Mouse (Mus musculus): ENCODE data around the gene Hist1h2br. TPM values are rescaled to one million over a fixed set of nuclear protein-coding genes. Genes with fewer than 3 reads are reported as not detected.
"Not testable (repeated sequence)": the region's sequence is repeated elsewhere in the genome, so short reads cannot be mapped to it uniquely, and the experiment has no call there.

Hist1h2br gene
- 14.9 and 15.6 TPM in 2 replicates for polyA plus RNA-seq (2015; fragmentation: Nextera tagmentation; extraction: Ambion mirVana)

DNA sequence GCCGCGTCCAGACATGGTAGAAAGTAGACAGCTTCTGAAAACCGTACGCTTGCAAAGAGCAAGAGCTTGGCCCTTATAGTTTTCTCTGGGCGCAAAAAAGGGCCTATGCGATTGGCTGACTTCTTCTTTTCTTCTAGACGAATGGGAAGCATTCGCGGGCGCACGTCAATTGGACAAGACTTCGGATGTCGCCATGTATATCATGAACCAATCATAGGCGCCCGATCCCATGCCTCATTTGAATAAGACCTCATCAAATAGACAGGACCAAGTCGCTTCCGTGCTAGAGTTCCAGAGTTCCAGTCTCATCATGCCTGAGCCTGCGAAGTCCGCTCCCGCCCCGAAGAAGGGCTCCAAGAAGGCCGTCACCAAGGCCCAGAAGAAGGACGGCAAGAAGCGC is at the start of gene Hist1h2br, which contains the start of gene Hist1h2ap:
Gene Hist1h2br, plus strand, starts transcription at position 283 of the 400 bp plus-strand sequence.
Gene Hist1h2ap, minus strand, starts transcription at position 47 of the 400 bp plus-strand sequence.
- peak; percentile 86 for ATAC-seq
- H3K36me3 ChIP-seq (replicated peaks; ENCODE audit: insufficient read depth, low read length); DNase-seq; H3K9me3 ChIP-seq (ENCODE audit: low read length); H3K27ac ChIP-seq (ENCODE audit: low read depth); H3K4me1 ChIP-seq (ENCODE audit: insufficient read depth); H3K9ac ChIP-seq (replicated peaks); H3K4me2 ChIP-seq (ENCODE audit: low read depth, low read length); H3K27me3 ChIP-seq (ENCODE audit: insufficient read depth, low read length); H3K4me3 ChIP-seq (ENCODE audit: low read depth, low read length): not testable (repeated sequence)
- WGBS (ENCODE audit: insufficient replicate concordance) = no CpG with 5 or more reads among the region's 24 CpGs

DNA sequence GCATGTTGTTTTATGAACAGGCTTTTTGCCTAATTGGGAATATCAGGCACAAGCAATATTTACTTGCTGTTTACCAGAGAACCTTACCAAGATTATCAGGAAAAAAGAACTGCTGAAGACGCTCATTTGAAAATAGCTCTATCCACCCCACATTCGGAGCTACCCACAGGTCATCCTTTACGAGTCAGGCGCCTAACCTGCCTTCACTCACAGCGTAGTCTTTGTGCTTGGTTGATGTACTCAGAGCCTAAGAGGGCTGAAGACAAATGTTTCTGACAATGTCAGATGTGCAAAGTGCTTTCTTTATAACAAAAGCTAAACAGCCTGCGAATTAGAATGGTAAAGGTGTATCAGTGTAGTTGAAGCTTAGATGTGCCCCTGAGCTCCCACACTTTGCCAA is 49.2 kb upstream of the Hist1h2br start:
- Histone ChIP-seq H3K4me3 (ENCODE audit: low read depth, low read length) (no peak overlapping the region), H3K9me3 (ENCODE audit: low read length) (no peaks in the 10 kb centered on the region), H3K27ac (ENCODE audit: low read depth) (peak overlapping the region; percentile 95), H3K9ac (replicated peaks) (peak overlapping the region; percentile 74), H3K27me3 (ENCODE audit: insufficient read depth, low read length) (no peaks in the 10 kb centered on the region), H3K36me3 (replicated peaks; ENCODE audit: insufficient read depth, low read length) (no peaks in the 10 kb centered on the region), H3K4me2 (ENCODE audit: low read depth, low read length) (peak overlapping the region; percentile 71), H3K4me1 (ENCODE audit: insufficient read depth) (peaks cover 19% of the 10 kb centered on the region)
- DNase-seq (no peak), ATAC-seq (no peak)
- no peak for TF ChIP-seq CTCF (IDR thresholded peaks at IDR 0.05; ENCODE audit: low read depth)
- no peak for TF ChIP-seq EP300 (IDR thresholded peaks at IDR 0.05; ENCODE audit: low read depth)
- WGBS (ENCODE audit: insufficient replicate concordance) = 57% methylated on average over 6 of the region's 6 CpGs

DNA sequence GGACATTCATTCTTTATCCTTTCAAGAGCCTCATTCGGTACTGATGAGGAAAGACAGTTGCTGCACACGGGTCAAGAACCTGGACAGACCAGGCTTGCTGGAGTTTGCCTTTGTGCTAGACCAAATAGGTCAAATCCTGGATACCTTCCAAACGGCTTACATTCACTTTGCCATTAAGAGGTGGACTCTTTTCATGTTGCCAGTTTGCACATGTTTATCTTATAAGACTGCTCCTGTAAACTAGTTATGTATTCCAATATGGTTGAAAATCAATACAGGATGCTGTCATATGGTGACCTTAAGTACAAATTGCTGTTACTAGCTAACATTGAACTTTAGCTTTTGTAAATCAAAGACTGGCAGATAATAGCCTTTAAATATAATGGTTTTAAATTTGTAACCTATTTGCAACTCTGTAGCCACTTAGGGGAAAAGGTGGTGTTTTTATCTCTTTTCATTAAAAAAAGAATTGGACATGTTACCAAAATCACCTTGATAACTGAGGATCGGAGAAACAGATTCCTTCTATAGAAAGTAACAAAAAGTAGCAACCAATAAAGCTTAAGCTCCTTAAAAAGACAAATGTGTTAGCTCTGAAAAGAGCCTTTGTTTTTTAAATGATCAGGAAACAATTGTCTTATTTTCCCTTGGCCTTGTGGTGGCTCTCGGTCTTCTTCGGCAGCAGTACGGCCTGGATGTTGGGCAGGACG is 47.2 kb upstream of the Hist1h2br start:
- Histone ChIP-seq H3K9ac (replicated peaks) (peak overlapping the region; percentile 70), H3K4me2 (ENCODE audit: low read depth, low read length) (peak overlapping the region; percentile 64), H3K4me3 (ENCODE audit: low read depth, low read length) (peak overlapping the region; percentile 45), H3K9me3 (ENCODE audit: low read length) (no peaks in the 10 kb centered on the region), H3K27ac (ENCODE audit: low read depth) (peak overlapping the region; percentile 91), H3K27me3 (ENCODE audit: insufficient read depth, low read length) (no peaks in the 10 kb centered on the region), H3K4me1 (ENCODE audit: insufficient read depth) (peaks cover 23% of the 10 kb centered on the region), H3K36me3 (replicated peaks; ENCODE audit: insufficient read depth, low read length) (no peaks in the 10 kb centered on the region)
- 6% methylated on average over 8 of the region's 8 CpGs for WGBS (ENCODE audit: insufficient replicate concordance)
- no peak for DNase-seq
- ATAC-seq = no peak
- TF ChIP-seq EP300 (IDR thresholded peaks at IDR 0.05; ENCODE audit: low read depth) (no peak), CTCF (IDR thresholded peaks at IDR 0.05; ENCODE audit: low read depth) (peak; percentile 15; the same call in 1 of the 2 replicates)

DNA sequence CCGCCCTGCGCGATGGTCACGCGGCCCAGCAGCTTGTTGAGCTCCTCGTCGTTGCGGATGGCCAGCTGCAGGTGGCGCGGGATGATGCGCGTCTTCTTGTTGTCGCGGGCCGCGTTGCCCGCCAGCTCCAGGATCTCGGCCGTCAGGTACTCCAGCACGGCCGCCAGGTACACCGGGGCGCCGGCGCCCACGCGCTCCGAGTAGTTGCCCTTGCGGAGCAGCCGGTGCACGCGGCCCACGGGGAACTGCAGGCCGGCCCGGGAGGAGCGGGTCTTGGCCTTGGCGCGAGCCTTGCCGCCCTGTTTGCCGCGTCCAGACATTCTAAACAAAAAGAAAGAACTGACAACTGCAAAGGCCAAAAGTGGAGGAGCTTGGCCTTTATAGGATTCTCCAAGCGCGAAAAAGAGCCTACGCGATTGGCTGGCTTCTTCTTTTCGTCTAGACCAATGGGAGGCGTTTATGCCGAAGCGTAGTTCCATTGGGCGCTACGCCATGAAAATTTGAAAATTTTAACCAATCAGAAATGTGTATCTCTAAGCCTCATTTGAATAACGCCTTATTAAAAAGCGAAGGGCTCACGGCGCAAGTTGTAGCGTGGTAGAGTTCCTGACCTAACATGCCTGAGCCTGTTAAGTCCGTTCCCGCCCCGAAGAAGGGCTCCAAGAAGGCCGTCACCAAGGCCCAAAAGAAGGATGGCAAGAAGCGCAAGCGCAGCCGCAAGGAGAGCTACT is 46.5 kb upstream of the Hist1h2br start, which contains the start of the genes Hist1h2an and Hist1h2bp:
Gene Hist1h2an, minus strand, starts transcription at position 320 of the 731 bp plus-strand sequence.
Gene Hist1h2bp, plus strand, starts transcription at position 563 of the 731 bp plus-strand sequence.
- peak; percentile 90 for ATAC-seq
- not testable (repeated sequence) for H3K27me3 ChIP-seq (ENCODE audit: insufficient read depth, low read length); H3K36me3 ChIP-seq (replicated peaks; ENCODE audit: insufficient read depth, low read length); H3K9me3 ChIP-seq (ENCODE audit: low read length)
- H3K4me1 ChIP-seq (ENCODE audit: insufficient read depth) = peaks cover 23% of the 10 kb centered on the region
- peak within 1 kb of the TSS; percentile 45 for H3K4me3 ChIP-seq (ENCODE audit: low read depth, low read length)
- under 1% methylated on average over 35 of the region's 63 CpGs for WGBS (ENCODE audit: insufficient replicate concordance)
- DNase-seq = peak; percentile 89
- H3K4me2 ChIP-seq (ENCODE audit: low read depth, low read length) = peak within 1 kb of the TSS; percentile 68
- TF ChIP-seq EP300 (IDR thresholded peaks at IDR 0.05; ENCODE audit: low read depth) (peak; percentile 67; the same call in 1 of the 2 replicates), CTCF (IDR thresholded peaks at IDR 0.05; ENCODE audit: low read depth) (peak; percentile 12; the same call in 1 of the 2 replicates)
- peak within 1 kb of the TSS; percentile 91 for H3K27ac ChIP-seq (ENCODE audit: low read depth)
- peak within 1 kb of the TSS; percentile 70 for H3K9ac ChIP-seq (replicated peaks)

DNA sequence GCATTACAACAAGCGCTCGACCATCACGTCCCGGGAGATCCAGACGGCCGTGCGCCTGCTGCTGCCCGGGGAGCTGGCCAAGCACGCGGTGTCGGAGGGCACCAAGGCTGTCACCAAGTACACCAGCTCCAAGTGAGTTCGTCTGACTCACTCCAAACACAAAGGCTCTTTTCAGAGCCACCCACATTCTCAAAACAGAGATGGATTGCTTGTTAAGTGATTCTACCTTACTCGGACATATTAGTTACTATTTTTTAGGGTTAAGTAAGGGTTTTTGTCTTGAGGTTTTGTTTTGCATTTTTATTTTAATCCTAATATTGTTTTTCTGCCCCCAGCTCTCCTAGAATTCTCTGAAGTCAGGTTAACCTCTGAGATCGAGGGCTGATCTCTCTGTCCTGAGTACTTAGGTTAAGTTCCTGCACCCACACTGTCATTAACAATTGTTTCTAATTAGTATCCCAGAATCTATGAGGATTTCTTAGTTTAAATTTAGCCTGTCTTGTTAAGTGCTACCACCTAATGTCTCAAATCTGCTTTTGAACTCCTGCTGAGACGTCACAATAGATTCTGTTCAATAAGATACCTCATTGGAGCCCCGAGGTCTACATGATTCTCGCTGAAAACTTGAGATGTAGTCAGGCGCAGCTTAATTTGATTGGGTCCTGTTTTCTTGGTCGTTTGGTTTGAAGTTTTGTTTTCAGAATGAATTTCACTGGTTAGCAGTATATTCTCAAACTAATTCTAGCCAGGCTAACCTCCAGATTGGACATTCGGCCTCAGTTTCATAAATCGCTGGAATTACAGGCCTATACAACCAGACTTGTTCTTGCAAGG is 45.6 kb upstream of the Hist1h2br start:
- peak overlapping the region; percentile 45 for H3K4me3 ChIP-seq (ENCODE audit: low read depth, low read length)
- H3K9me3 ChIP-seq (ENCODE audit: low read length) = no peaks in the 10 kb centered on the region
- H3K9ac ChIP-seq (replicated peaks) = peak overlapping the region; percentile 69
- peaks cover 23% of the 10 kb centered on the region for H3K4me1 ChIP-seq (ENCODE audit: insufficient read depth)
- no peak for DNase-seq
- H3K36me3 ChIP-seq (replicated peaks; ENCODE audit: insufficient read depth, low read length) = no peaks in the 10 kb centered on the region
- no peak for TF ChIP-seq CTCF (IDR thresholded peaks at IDR 0.05; ENCODE audit: low read depth)
- TF ChIP-seq EP300 (IDR thresholded peaks at IDR 0.05; ENCODE audit: low read depth) = no peak
- 30% methylated on average over 13 of the region's 21 CpGs for WGBS (ENCODE audit: insufficient replicate concordance)
- H3K27me3 ChIP-seq (ENCODE audit: insufficient read depth, low read length) = no peaks in the 10 kb centered on the region
- ATAC-seq = peak; percentile 22
- H3K27ac ChIP-seq (ENCODE audit: low read depth) = peak overlapping the region; percentile 91
- H3K4me2 ChIP-seq (ENCODE audit: low read depth, low read length) = peak overlapping the region; percentile 68

Measured in liver, postnatal 0 days (tissue).